Mouse (Mus musculus): ENCODE measurements around the gene Creb3l1. TPM values are rescaled to one million over a fixed set of nuclear protein-coding genes. Genes with fewer than 3 reads are reported as not detected.

Creb3l1 gene
- polyA plus RNA-seq, 2 experiments = 0.66 to 0.84 TPM

- Histone ChIP-seq H3K9me3 (ENCODE audit: control insufficient read depth, low read length) (no peaks in the 10 kb centered on the region), H3K36me3 (replicated peaks; ENCODE audit: control insufficient read depth, insufficient read depth, low read depth) (no peaks in the 10 kb centered on the region), H3K4me1 (replicated peaks; ENCODE audit: control insufficient read depth in 2 of 2, insufficient read depth in 2 of 2, low read length in 1 of 2) (peaks cover 0 to 18% of the 10 kb centered on the region in 2 experiments; a peak in 2 of 4 replicates), H3K9ac (replicated peaks) (no peak overlapping the region), H3K27ac (no peak overlapping the region), H3K4me3 (ENCODE audit: insufficient read depth in 1 of 2, low read depth in 2 of 2, low read length in 2 of 2) (no peak overlapping the region), H3K27me3 (ENCODE audit: control insufficient read depth, insufficient read depth, low read length) (peaks cover 34% of the 10 kb centered on the region), H3K4me2 (ENCODE audit: low read depth) (no peak overlapping the region)
- TF ChIP-seq EP300 (IDR thresholded peaks at IDR 0.05; ENCODE audit: low read depth) = no peak
- TF ChIP-seq CTCF (IDR thresholded peaks at IDR 0.05; ENCODE audit: low read depth) = no peak
- ATAC-seq (ENCODE audit: insufficient read depth) = no peak
- 42% methylated on average over 11 of the region's 11 CpGs for WGBS (ENCODE audit: insufficient replicate concordance)
- no peak for DNase-seq (ENCODE audit: low read depth in 3 of 3, low spot score in 3 of 3)
These were observed 56.3 kb downstream of the Creb3l1 start for GRCm38 (mm10) chr2:91967962-91968361.

GRCm38 (mm10) chr2:91966367-91966766 is 57.9 kb downstream of the Creb3l1 start:
- no peak overlapping the region for H3K4me2 ChIP-seq (ENCODE audit: low read depth)
- H3K9ac ChIP-seq (replicated peaks) = no peak overlapping the region
- H3K27me3 ChIP-seq (ENCODE audit: control insufficient read depth, insufficient read depth, low read length) = peaks cover 18% of the 10 kb centered on the region
- WGBS (ENCODE audit: insufficient replicate concordance) = 50% methylated on average over 5 of the region's 5 CpGs
- no peak overlapping the region for H3K27ac ChIP-seq
- no peak for TF ChIP-seq CTCF (IDR thresholded peaks at IDR 0.05; ENCODE audit: low read depth)
- no peak for TF ChIP-seq EP300 (IDR thresholded peaks at IDR 0.05; ENCODE audit: low read depth)
- H3K4me1 ChIP-seq (replicated peaks; ENCODE audit: control insufficient read depth in 2 of 2, insufficient read depth in 2 of 2, low read length in 1 of 2) = peaks cover 12 to 28% of the 10 kb centered on the region in 2 experiments
- DNase-seq (ENCODE audit: low read depth in 3 of 3, low spot score in 3 of 3) (no peak), ATAC-seq (ENCODE audit: insufficient read depth) (no peak)
- H3K9me3 ChIP-seq (ENCODE audit: control insufficient read depth, low read length) = no peaks in the 10 kb centered on the region
- H3K4me3 ChIP-seq (ENCODE audit: insufficient read depth in 1 of 2, low read depth in 2 of 2, low read length in 2 of 2) = no peak overlapping the region
- H3K36me3 ChIP-seq (replicated peaks; ENCODE audit: control insufficient read depth, insufficient read depth, low read depth) = no peaks in the 10 kb centered on the region

- WGBS (ENCODE audit: insufficient replicate concordance) = 5% methylated on average over 20 of the region's 20 CpGs
- H3K27ac ChIP-seq = no peak overlapping the region
- H3K9me3 ChIP-seq (ENCODE audit: control insufficient read depth, low read length) = no peaks in the 10 kb centered on the region
- peaks cover 8% of the 10 kb centered on the region for H3K27me3 ChIP-seq (ENCODE audit: control insufficient read depth, insufficient read depth, low read length)
- H3K4me2 ChIP-seq (ENCODE audit: low read depth) = peak overlapping the region; percentile 39
- TF ChIP-seq CTCF (IDR thresholded peaks at IDR 0.05; ENCODE audit: low read depth) (no peak), EP300 (IDR thresholded peaks at IDR 0.05; ENCODE audit: low read depth) (no peak)
- peaks cover 16 to 30% of the 10 kb centered on the region in 2 experiments for H3K4me1 ChIP-seq (replicated peaks; ENCODE audit: control insufficient read depth in 2 of 2, insufficient read depth in 2 of 2, low read length in 1 of 2)
- ATAC-seq (ENCODE audit: insufficient read depth) (no peak), DNase-seq (ENCODE audit: low read depth in 3 of 3, low spot score in 3 of 3) (no peak)
- peaks cover 2% of the 10 kb centered on the region; the same call in 1 of the 2 replicates for H3K36me3 ChIP-seq (replicated peaks; ENCODE audit: control insufficient read depth, insufficient read depth, low read depth)
- H3K4me3 ChIP-seq (ENCODE audit: insufficient read depth in 1 of 2, low read depth in 2 of 2, low read length in 2 of 2) = peak overlapping the region; percentile 34 to 44
- H3K9ac ChIP-seq (replicated peaks) = no peak overlapping the region; the same call in 1 of the 2 replicates
These were observed 58.9 kb downstream of the Creb3l1 start for GRCm38 (mm10) chr2:91965417-91965816.

GRCm38 (mm10) chr2:91964610-91965204 is 59.6 kb downstream of the Creb3l1 start:
- TF ChIP-seq EP300 (IDR thresholded peaks at IDR 0.05; ENCODE audit: low read depth) = no peak
- TF ChIP-seq CTCF (IDR thresholded peaks at IDR 0.05; ENCODE audit: low read depth) = no peak
- ATAC-seq (ENCODE audit: insufficient read depth) (no peak), DNase-seq (ENCODE audit: low read depth in 3 of 3, low spot score in 3 of 3) (no peak)
- Histone ChIP-seq H3K36me3 (replicated peaks; ENCODE audit: control insufficient read depth, insufficient read depth, low read depth) (peaks cover 3% of the 10 kb centered on the region; the same call in 1 of the 2 replicates), H3K9me3 (ENCODE audit: control insufficient read depth, low read length) (no peaks in the 10 kb centered on the region), H3K4me3 (ENCODE audit: insufficient read depth in 1 of 2, low read depth in 2 of 2, low read length in 2 of 2) (peak overlapping the region; percentile 34 to 44), H3K4me1 (replicated peaks; ENCODE audit: control insufficient read depth in 2 of 2, insufficient read depth in 2 of 2, low read length in 1 of 2) (peaks cover 18 to 35% of the 10 kb centered on the region in 2 experiments), H3K27ac (no peak overlapping the region), H3K9ac (replicated peaks) (no peak overlapping the region), H3K4me2 (ENCODE audit: low read depth) (peak overlapping the region; percentile 39), H3K27me3 (ENCODE audit: control insufficient read depth, insufficient read depth, low read length) (peaks cover 8% of the 10 kb centered on the region)
- 23% methylated on average over 3 of the region's 3 CpGs for WGBS (ENCODE audit: insufficient replicate concordance)

GRCm38 (mm10) chr2:91963443-91963932 is 60.8 kb downstream of the Creb3l1 start:
- H3K4me1 ChIP-seq (replicated peaks; ENCODE audit: control insufficient read depth in 2 of 2, insufficient read depth in 2 of 2, low read length in 1 of 2) = peaks cover 30 to 46% of the 10 kb centered on the region in 2 experiments
- H3K36me3 ChIP-seq (replicated peaks; ENCODE audit: control insufficient read depth, insufficient read depth, low read depth) = peaks cover 3% of the 10 kb centered on the region; the same call in 1 of the 2 replicates
- no peaks in the 10 kb centered on the region for H3K9me3 ChIP-seq (ENCODE audit: control insufficient read depth, low read length)
- H3K27me3 ChIP-seq (ENCODE audit: control insufficient read depth, insufficient read depth, low read length) = peaks cover 8% of the 10 kb centered on the region
- peak overlapping the region; percentile 86 for H3K4me2 ChIP-seq (ENCODE audit: low read depth)
- 1% methylated on average over 57 of the region's 57 CpGs for WGBS (ENCODE audit: insufficient replicate concordance)
- peak overlapping the region; percentile 76 for H3K9ac ChIP-seq (replicated peaks)
- peak overlapping the region; percentile 68 to 73 for H3K4me3 ChIP-seq (ENCODE audit: insufficient read depth in 1 of 2, low read depth in 2 of 2, low read length in 2 of 2)
- H3K27ac ChIP-seq = peak overlapping the region; percentile 24; the same call in 1 of the 2 replicates
- DNase-seq (ENCODE audit: low read depth in 3 of 3, low spot score in 3 of 3) (peak; percentile 73 to 82 (median 76)), ATAC-seq (ENCODE audit: insufficient read depth) (peak; percentile 91)
- TF ChIP-seq EP300 (IDR thresholded peaks at IDR 0.05; ENCODE audit: low read depth) (no peak), CTCF (IDR thresholded peaks at IDR 0.05; ENCODE audit: low read depth) (peak; percentile 89)

Measured in liver, embryonic 14.5 days (tissue).